Mouse (Mus musculus) retina, adult 2 months (tissue): Measurements from ENCODE around the gene Gm5157.
"Not testable (repeated sequence)": the region's sequence is repeated elsewhere in the genome, so short reads cannot be mapped to it uniquely, and the experiment has no call there.

Experiments
- DNase-seq: peaks from one replicate; pipeline ENCODE4 v3.0.0-alpha.2; 2012; ENCODE audit warnings: low read depth, low spot score

The Gm5157 gene

GRCm38 (mm10) chr7:21190323-21190722 lies at the start of gene Gm5157:
Gm5157 (minus strand) TSS chr7:21190423.
- DNase-seq = not testable (repeated sequence)

- not testable (repeated sequence) for DNase-seq
These were observed 28.3 kb downstream of the Gm5157 start, which contains the start of gene Vmn1r123 for GRCm38 (mm10) chr7:21161885-21162284. Vmn1r123 (plus strand) TSS chr7:21162185.
